Mouse (Mus musculus) myocyte (in vitro differentiated cells): ENCODE measurements at regions not wholly inside any gene's neighbourhood (a gene's known extent, or its start where the extent isn't known, plus 50 kb on each side); places are given as distances from the start of the nearest gene placed in this dataset.

ENCODE experiments used
- H3K27me3 ChIP-seq: one replicate; pipeline ENCODE4 v1.6.1; 2011; ENCODE audit not compliant: control insufficient read depth, insufficient read depth, insufficient read length
- H3K36me3 ChIP-seq: one replicate; pipeline ENCODE4 v1.6.1; 2011; ENCODE audit not compliant: control insufficient read depth, insufficient read depth
- H3K4me2 ChIP-seq: one replicate; pipeline ENCODE4 v1.6.1; 2011; ENCODE audit warnings: low read depth, control low read depth
- H3K4me3 ChIP-seq: one replicate; pipeline ENCODE4 v1.5.1; 2011; ENCODE audit warnings: mild to moderate bottlenecking, control low read depth, moderate library complexity
- H3K79me2 ChIP-seq: one replicate; pipeline ENCODE4 v1.6.1; 2011; ENCODE audit not compliant: control insufficient read depth, insufficient read depth
- H3ac ChIP-seq: one replicate; pipeline ENCODE4 v1.6.1; 2011; ENCODE audit not compliant: control insufficient read depth, insufficient read length
- CEBPB ChIP-seq: IDR thresholded peaks from 2 replicates; pipeline ENCODE4 v1.6.1; 2011; ENCODE audit warnings: mild to moderate bottlenecking, moderate library complexity; ENCODE audit not compliant: poor library complexity, insufficient read depth, severe bottlenecking
- E2F4 ChIP-seq: IDR thresholded peaks from one replicate; pipeline ENCODE4 v1.6.1; 2011; ENCODE audit warnings: mild to moderate bottlenecking, control low read depth, moderate library complexity; ENCODE audit not compliant: insufficient read depth
- MAX ChIP-seq: IDR thresholded peaks from one replicate; pipeline ENCODE4 v1.6.1; 2011; ENCODE audit warnings: low read depth, mild to moderate bottlenecking, control low read depth
- MYOD1 ChIP-seq, 3 experiments: IDR thresholded peaks; one replicate each; pipeline ENCODE4 v1.6.1; 2011; ENCODE audit warnings: control low read depth in 2 of 3, low read depth in 2 of 3, mild to moderate bottlenecking in 2 of 3, moderate library complexity in 1 of 3; ENCODE audit not compliant: insufficient read length in 2 of 3, control insufficient read depth in 1 of 3
- MYOG ChIP-seq, 3 experiments: IDR thresholded peaks; one replicate each; pipeline ENCODE4 v1.6.1; 2011; ENCODE audit warnings: control low read depth in 2 of 3, low read depth in 2 of 3, mild to moderate bottlenecking in 2 of 3; ENCODE audit not compliant: insufficient read length in 2 of 3, control insufficient read depth in 1 of 3, insufficient read depth in 1 of 3
- POLR2A ChIP-seq: IDR thresholded peaks from one replicate; pipeline ENCODE4 v1.6.1; 2011; ENCODE audit warnings: low read depth, mild to moderate bottlenecking, control low read depth, moderate library complexity; ENCODE audit not compliant: insufficient read length
- POLR2AphosphoS2 ChIP-seq: IDR thresholded peaks from one replicate; pipeline ENCODE4 v1.6.1; 2011; ENCODE audit warnings: low read depth, control low read depth; ENCODE audit not compliant: insufficient read length
- REST ChIP-seq: IDR thresholded peaks from one replicate; pipeline ENCODE4 v1.6.1; 2011; ENCODE audit warnings: mild to moderate bottlenecking, control low read depth, moderate library complexity; ENCODE audit not compliant: insufficient read depth, insufficient read length
- SRF ChIP-seq: IDR thresholded peaks from one replicate; pipeline ENCODE4 v1.6.1; 2011; ENCODE audit warnings: low read depth; ENCODE audit not compliant: control insufficient read depth, insufficient read length
- TCF12 ChIP-seq: IDR thresholded peaks from one replicate; pipeline ENCODE4 v1.6.1; 2011; ENCODE audit warnings: mild to moderate bottlenecking, control low read depth; ENCODE audit not compliant: poor library complexity, insufficient read depth, severe bottlenecking
- TCF3 ChIP-seq: IDR thresholded peaks from one replicate; pipeline ENCODE4 v1.6.1; 2011; ENCODE audit warnings: low read depth, control low read depth; ENCODE audit not compliant: insufficient read length
- USF1 ChIP-seq: IDR thresholded peaks from one replicate; pipeline ENCODE4 v1.6.1; 2011; ENCODE audit warnings: low read depth, mild to moderate bottlenecking, control low read depth, moderate library complexity

DNA sequence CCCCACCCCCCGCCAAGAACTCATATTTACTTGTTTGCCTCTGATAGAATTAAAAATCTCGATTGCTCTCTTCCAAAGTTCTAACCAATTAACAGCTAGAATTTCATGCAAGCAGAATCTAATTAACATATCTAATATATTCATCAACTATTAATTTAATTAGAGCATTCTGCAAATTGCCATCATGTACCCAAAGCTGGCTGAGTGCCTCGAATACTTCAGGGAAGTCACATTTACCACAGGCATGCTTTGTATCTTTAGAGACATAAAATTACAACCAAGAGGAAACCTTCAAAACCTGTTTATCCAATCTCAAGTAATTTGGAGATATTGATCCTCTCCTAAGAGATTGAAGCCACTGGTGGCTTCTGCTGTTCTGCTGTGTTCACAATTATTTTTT is 401.6 kb upstream of the Nmur2 start:
- Histone ChIP-seq H3ac (no peak overlapping the region), H3K36me3 (no peaks in the 10 kb centered on the region), H3K79me2 (no peaks in the 10 kb centered on the region), H3K27me3 (no peaks in the 10 kb centered on the region), H3K4me3 (no peak overlapping the region), H3K4me2 (no peak overlapping the region)
- TF ChIP-seq TCF3: no peak
- no peak for TF ChIP-seq MYOD1 (IDR thresholded peaks at IDR 0.05; ENCODE audit: control insufficient read depth in 1 of 3, insufficient read length in 2 of 3, low read depth in 2 of 3)
- TF ChIP-seq SRF: no peak
- no peak for TF ChIP-seq REST
- no peak for TF ChIP-seq CEBPB
- no peak for TF ChIP-seq MAX
- no peak for TF ChIP-seq MYOG (IDR thresholded peaks at IDR 0.05; ENCODE audit: control insufficient read depth in 1 of 3, insufficient read depth in 1 of 3, insufficient read length in 2 of 3, low read depth in 2 of 3)
- no peak for TF ChIP-seq USF1
- no peak for TF ChIP-seq E2F4
- no peak for TF ChIP-seq POLR2A
- no peak for TF ChIP-seq POLR2AphosphoS2
- TF ChIP-seq TCF12: no peak

DNA sequence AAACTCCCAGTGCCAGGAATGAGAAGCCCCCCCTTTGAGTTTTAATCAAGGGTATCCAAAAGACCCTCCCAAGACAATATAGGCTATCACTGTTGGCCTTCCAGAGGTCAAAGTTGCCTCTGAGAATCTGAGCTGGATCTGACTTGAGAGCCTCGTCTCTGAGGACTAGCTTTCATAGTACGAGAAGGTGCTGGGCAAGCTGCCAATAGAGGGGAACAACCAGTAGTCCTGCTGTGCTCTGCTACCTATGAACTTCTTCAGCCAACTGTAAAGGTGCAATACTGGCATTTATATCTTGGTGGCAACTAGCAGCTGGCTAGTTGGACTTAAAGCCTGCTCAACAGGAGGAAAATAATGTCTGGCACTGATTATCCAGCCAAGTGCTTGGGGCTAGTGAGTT is 400.3 kb upstream of the Nmur2 start:
- Histone ChIP-seq H3K79me2 (no peaks in the 10 kb centered on the region), H3K4me2 (no peak overlapping the region), H3ac (no peak overlapping the region), H3K36me3 (no peaks in the 10 kb centered on the region), H3K4me3 (no peak overlapping the region), H3K27me3 (no peaks in the 10 kb centered on the region)
- TF ChIP-seq MAX (no peak), SRF (no peak), MYOD1 (IDR thresholded peaks at IDR 0.05; ENCODE audit: control insufficient read depth in 1 of 3, insufficient read length in 2 of 3, low read depth in 2 of 3) (no peak), TCF12 (no peak), TCF3 (no peak), POLR2AphosphoS2 (no peak), CEBPB (no peak), E2F4 (no peak), REST (no peak), USF1 (no peak), POLR2A (no peak)

DNA sequence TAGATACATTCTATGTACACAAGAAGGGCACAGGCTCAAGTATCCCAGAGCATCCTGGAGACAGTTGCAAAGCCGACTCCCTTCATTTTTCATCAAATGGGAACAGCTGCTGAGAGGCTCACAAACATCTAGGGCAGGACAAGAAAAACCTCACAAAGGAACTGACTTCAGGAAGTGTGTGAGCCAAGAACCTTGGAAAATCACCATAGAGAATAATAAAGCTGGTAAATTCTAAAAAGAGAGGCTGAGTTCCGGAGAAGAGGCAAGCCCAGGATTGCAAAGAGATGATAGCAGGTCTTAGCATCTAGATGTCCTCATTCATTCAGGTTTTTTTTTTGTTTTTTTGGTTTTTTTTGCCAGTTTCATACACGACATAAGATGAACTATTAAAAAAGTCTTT is 390.3 kb upstream of the Nmur2 start:
- no peaks in the 10 kb centered on the region for H3K36me3 ChIP-seq
- no peaks in the 10 kb centered on the region for H3K79me2 ChIP-seq
- no peaks in the 10 kb centered on the region for H3K27me3 ChIP-seq
- H3K4me2 ChIP-seq: no peak overlapping the region
- H3ac ChIP-seq: no peak overlapping the region
- no peak overlapping the region for H3K4me3 ChIP-seq
- TF ChIP-seq POLR2AphosphoS2 (no peak), USF1 (no peak), E2F4 (no peak), REST (no peak), MYOD1 (IDR thresholded peaks at IDR 0.05; ENCODE audit: control insufficient read depth in 1 of 3, insufficient read length in 2 of 3, low read depth in 2 of 3) (no peak), TCF3 (no peak), POLR2A (no peak), TCF12 (no peak), CEBPB (no peak), MAX (no peak), SRF (no peak), MYOG (IDR thresholded peaks at IDR 0.05; ENCODE audit: control insufficient read depth in 1 of 3, insufficient read depth in 1 of 3, insufficient read length in 2 of 3, low read depth in 2 of 3) (no peak)

DNA sequence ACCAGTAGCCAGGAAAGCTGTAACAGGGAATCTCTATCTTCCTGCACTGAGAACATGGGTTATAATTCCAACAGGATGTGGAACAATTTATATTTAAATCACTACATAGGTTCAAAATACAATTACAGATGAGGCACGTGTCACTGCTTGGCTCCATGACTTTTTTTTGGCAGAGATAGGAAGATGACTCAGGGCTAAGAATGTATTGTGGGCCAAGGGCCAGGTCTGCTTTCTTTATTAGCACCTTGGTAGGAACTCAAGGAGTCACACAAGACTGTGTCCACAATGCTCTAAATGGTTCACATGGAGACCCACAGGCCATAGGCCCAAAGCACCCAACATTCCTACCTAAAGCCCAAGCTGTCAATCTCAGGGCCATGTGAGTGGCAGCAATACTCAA is 344.0 kb upstream of the Nmur2 start:
- Histone ChIP-seq H3K4me3 (no peak overlapping the region), H3K4me2 (no peak overlapping the region), H3ac (no peak overlapping the region), H3K27me3 (no peaks in the 10 kb centered on the region), H3K36me3 (no peaks in the 10 kb centered on the region), H3K79me2 (no peaks in the 10 kb centered on the region)
- TF ChIP-seq USF1 (peak; percentile 4), MAX (no peak)

DNA sequence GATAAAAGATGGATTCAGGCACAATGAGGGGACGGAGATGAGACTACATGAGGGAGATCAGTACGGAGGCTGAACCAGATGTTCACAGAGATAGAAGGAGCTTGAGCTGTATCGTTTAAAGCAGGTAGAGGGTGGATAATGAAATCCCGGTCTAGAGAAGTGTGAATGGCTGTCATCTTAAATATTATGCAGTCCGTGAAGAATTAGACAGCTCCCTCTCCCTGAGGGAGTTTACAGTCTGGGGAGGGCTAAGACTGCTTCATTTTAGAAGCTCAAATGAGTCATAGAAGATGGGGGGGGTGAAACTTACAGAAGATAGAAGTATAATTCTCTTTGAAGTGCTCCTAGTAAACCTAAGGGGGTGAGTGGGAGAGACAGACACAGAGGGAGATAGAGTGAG is 336.7 kb upstream of the Nmur2 start:
- no peaks in the 10 kb centered on the region for H3K79me2 ChIP-seq
- no peak overlapping the region for H3K4me2 ChIP-seq
- no peak overlapping the region for H3ac ChIP-seq
- TF ChIP-seq USF1 (no peak), MYOG (IDR thresholded peaks at IDR 0.05; ENCODE audit: control insufficient read depth in 1 of 3, insufficient read depth in 1 of 3, insufficient read length in 2 of 3, low read depth in 2 of 3) (no peak), E2F4 (no peak), TCF3 (no peak), MAX (no peak), POLR2AphosphoS2 (no peak), REST (no peak), CEBPB (no peak), TCF12 (no peak), POLR2A (no peak), SRF (no peak), MYOD1 (IDR thresholded peaks at IDR 0.05; ENCODE audit: control insufficient read depth in 1 of 3, insufficient read length in 2 of 3, low read depth in 2 of 3) (no peak)
- no peaks in the 10 kb centered on the region for H3K36me3 ChIP-seq
- no peaks in the 10 kb centered on the region for H3K27me3 ChIP-seq
- H3K4me3 ChIP-seq: no peak overlapping the region
